Mouse (Mus musculus): ENCODE results near the gene Rabgap1l. TPM values are rescaled to one million over a fixed set of nuclear protein-coding genes. Genes with fewer than 3 reads are reported as not detected.
"Not testable (repeated sequence)": the region's sequence is repeated elsewhere in the genome, so short reads cannot be mapped to it uniquely, and the experiment has no call there.

Rabgap1l gene
- total RNA-seq, 2 experiments from 2014 or later = 28.0 to 34.7 TPM

DNA sequence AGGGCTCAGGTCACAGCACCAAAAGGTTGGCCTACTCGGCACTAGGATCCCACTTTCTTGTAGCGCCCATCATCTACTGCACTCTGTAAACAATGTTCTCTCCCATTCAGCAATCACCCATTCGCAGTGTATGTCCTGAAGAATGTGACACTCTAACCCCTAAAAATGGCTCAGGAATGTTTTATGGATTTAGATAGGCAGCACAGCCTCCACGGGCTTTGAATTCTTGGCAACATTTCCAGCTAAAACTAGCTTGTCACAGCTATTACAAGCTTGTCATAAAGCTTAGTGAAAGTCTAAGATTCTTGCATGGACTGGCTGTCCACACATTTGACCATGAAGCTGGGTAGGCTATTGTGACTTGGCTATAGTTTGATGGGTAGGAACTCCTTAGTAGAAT is 274.5 kb downstream of the Rabgap1l start:
- DNase-seq (ENCODE audit: low spot score in 2 of 2) = no peak

DNA sequence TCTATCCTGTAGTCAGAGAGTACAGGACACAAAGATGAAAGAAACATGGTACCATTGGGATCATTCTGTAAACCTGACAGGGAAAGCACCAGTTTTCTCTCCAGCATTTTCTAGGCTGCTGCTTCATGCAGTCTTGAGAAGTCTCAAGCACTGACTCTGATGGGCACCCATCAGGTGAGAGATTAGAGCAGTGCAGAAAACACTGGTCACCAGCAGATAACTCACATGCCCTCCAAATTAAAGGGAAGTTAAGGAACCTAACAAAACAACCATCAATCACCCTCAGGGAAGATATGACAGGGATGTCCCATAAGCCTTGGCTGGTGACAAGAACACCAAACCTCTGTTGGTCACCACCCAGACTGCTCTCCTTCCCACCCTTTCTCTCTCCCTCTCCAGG is 285.2 kb downstream of the Rabgap1l start:
- no peak for DNase-seq (ENCODE audit: low spot score in 2 of 2)

DNA sequence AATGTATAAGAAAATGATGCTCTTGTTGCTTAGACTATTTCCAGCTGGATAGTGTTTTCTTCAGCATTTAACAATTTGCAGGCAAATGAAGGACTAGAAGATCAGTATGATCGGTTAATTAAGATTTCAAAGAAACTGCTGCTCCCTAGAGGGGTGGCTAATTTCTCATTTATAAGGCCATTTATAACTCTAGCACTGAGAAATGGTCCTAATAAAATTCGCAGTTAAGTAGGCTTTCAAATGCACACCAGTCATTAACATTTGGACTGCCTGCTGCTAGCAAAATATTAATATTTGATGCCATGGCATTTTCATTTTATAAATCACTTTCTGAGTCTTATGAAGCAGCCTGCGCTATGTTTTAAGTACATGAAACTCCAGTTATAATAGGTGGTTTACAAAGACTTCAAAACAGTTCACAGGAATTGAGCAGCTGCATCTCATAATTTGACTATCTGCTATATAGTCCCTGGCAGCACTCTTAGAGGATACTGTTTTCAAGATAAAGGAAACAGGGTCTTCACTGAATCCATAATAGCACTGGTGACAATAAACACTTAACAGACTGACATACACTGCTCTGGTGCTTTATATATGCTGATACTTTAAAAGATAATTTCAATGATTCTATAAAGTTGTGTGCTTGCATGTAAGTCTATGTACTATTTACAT is 296.0 kb downstream of the Rabgap1l start:
- DNase-seq (ENCODE audit: low spot score in 2 of 2) = no peak

DNA sequence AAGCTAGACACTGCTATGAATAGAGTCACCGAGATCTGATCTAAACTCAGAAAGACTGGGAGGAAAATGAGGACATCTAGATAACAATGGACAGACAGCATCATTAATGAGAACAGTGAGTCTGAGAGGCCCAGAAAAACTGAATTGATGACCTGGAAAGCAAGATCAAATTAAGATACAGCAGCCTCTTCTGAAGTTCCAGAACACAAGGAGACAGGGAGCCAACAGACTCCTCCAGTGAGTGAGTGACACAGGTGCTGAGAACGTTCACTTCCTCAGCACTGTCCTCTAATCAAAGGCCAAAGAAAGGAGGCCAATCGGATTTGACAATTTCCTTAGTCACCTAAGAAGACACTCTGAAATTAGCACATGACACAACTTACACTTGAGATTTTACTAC is 307.3 kb downstream of the Rabgap1l start:
- no peak for DNase-seq (ENCODE audit: low spot score in 2 of 2)

DNA sequence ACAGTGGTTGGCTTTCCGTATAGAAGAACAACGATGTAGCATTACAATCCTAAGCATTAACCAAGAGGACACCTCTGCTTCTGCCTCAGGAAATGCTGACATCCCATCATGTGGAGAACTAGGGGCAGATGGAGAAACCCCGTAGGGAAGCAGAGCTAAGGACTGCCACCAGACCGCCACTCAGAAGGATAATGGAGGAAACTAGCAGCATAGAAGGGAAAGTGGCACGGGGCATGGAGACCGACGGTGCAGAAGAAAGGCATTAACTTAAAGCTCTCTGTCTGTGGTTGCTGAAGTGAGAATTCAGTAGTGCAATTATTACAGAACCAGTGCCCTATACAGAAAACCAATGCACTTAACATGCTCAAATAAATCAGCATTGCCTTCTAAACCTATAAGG is 308.0 kb downstream of the Rabgap1l start:
- no peak for DNase-seq (ENCODE audit: low spot score in 2 of 2)

DNA sequence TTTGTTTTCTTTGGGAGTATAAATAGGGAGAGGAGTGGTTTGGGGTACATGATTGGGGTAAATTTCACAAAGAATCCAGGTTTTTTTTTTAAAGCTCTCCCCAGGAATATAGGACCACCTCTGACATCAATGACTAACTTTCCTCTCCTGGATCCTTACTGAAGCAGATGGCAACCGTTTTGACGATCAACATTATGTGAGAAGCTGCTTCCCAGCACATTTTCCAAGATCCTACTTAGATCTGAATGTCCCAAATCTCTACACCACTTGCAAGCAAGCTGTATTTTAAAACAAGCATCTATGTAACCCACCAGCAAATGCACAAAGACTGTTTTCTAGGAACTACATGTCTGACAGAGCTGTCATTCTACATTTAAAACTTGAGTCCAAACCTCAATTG is 311.4 kb downstream of the Rabgap1l start:
- DNase-seq (ENCODE audit: low spot score in 2 of 2) = no peak

DNA sequence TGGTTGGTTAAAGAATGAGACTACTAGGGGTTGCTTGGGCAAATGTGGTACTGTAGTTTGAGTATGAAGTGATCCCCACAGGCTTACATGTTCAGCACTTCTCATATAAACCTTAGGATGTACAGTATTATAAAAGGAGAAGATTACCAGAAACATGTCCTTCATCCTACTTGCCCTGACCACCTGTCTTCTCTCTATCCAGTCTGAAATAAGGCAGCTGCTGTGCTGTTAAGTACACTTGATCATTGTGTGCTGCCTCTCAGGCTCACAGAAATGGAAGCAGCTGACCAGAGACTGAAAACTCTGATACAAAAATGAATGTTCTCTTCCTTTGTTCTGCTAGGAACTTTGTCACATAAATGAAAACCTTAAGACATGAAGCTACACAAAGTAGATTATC is 325.6 kb downstream of the Rabgap1l start:
- DNase-seq (ENCODE audit: low spot score in 2 of 2) = no peak

DNA sequence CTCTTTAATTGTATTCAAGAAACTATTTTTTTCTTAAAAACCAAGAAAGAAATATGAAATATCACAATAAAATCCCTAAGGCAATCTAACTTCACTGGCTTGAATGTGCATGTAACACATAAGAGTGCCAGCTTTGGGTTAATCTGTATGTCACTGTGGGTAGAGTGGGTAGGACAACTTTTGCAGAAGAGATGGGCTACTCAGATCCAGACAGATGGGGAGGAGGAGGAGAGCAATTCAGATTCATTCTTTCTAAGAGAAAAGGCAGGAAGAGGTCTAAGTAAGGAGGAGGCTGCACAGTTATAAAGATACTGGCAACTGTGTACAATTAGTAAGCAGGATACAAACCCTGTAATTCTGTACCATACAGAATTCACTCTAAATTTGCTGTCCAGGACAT is 327.8 kb downstream of the Rabgap1l start:
- no peak for DNase-seq (ENCODE audit: low spot score in 2 of 2)

DNA sequence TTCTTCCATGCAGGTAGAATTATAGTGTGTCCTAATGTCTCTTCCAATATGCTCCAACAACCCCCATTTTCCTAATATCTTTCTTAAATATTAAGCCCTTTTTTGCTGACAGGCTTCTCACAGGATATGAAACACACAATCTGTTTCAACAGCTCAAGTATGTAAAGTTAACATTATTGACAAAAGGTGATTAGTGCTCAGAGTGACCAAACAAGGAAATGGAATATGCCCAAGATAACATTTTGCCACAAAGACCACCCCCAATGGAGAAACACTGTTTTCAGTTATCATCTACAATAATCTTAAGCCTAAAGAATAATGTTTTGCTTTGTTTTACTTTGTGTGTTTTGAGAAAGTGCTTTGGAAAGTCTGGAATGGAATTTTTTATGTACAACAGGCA is 328.9 kb downstream of the Rabgap1l start:
- DNase-seq (ENCODE audit: low spot score in 2 of 2) = no peak

DNA sequence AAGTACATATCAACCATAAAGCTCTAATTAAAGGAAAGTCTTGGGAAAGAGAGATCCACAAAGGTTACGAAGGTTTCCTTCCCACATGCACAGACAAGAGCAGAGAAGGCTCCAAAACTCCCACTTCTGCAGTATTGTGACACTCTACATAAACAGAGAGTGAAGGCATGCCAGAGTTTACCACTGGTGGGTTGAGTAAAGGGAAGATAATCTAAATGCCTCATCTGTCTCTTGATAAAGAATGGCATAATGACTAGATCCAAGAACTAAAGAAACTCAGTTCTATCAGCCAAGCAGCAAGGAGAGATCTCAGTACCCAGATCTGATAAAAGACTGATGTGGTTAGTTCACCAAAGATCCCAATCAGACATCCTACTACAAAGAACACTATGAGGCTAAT is 332.7 kb downstream of the Rabgap1l start:
- DNase-seq (ENCODE audit: low spot score in 2 of 2) = no peak

DNA sequence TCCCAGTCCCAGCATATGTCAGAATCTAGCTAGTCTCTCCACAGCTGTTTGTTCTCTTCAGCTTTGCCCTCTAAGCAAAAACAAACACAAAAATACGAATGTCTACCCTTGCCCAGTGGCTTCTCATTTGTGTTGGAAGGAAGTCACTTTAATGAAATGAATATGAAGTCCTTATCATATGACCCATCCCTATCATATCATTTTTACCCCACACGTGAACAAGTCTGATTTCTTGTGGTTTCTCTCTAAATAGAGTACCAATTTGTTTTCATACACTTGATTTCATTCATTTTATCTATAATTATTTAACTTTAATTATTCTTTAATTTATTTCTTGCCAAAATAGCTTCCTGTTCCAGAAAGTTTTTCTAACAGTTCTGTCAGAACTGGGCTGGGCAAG is 341.3 kb downstream of the Rabgap1l start:
- no peak for DNase-seq (ENCODE audit: low spot score in 2 of 2)

DNA sequence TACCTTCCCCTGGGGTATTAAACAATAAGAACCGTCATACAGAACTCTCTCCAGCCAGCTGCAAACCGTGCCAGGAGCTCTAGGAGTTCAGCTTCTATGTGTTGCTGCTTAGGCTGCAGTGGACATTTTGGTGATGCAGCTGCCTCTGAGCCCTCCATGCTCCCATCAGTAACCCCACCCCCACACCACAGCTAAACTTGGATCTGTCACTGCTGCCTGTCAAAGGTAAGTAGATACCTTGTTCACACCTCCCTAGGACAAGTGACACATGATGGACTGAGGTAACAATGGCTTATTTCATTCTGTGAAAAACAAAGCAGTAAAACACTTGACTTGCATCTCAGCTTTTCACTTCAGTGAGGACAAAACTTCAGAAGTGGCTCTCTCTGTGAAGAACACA is 344.3 kb downstream of the Rabgap1l start:
- no peak for DNase-seq (ENCODE audit: low spot score in 2 of 2)

DNA sequence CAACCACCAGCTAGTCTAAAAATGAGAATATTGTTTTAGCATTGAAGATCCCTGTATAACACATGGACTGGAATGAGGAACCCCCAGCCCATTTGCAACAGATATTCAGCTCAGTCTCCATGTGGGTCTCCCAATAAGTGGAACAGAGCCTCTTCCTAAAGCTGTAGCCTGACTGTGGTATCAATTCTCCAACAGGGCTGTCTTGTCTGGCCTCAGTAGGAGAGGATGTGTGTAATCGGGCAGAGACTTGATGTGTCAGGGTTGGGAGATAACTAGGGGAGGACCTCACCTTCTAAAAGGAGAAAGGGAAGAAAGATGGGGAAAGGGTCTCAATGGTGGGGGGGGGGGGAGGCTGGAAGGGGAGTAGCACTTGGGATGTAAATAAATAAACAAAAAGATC is 346.2 kb downstream of the Rabgap1l start:
- no peak for DNase-seq (ENCODE audit: low spot score in 2 of 2)

DNA sequence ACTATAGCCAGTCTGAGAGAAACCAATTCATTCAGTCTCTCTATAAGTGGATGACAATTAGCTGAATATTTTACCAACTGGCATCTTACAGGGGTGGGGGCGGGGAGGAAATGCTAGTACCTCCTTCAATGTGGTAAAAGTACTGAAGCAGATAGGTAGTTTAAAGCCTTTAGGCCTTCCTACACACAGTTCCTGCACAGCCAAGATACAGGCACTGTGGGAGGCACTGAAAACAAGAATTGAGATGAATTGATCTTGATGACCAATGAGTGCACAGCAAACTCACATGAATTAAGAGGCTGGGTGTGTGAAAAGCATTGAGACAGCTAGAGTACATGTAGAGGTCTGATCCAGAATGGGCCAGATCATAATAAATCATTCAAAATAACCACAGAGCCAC is 349.5 kb downstream of the Rabgap1l start:
- no peak for DNase-seq (ENCODE audit: low spot score in 2 of 2)

DNA sequence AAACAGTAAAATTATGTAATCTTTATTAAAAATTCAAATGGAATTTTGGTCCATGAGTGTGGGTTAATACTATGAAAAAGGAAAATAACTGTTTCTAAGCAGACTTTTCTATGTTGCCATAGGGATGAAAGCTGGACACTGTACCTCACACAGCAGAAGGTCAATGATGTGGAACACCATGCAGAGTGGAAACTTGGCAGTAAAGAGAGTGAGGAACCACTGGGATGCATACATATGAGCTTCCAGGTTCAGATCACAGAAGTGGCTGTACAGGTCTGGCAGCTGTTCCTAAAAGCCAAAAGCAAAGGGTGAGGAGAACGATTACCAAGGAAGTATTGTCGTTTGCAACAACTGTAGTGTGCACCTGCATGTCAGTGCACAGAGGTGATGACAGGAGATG is 351.3 kb downstream of the Rabgap1l start:
- no peak for DNase-seq (ENCODE audit: low spot score in 2 of 2)

DNA sequence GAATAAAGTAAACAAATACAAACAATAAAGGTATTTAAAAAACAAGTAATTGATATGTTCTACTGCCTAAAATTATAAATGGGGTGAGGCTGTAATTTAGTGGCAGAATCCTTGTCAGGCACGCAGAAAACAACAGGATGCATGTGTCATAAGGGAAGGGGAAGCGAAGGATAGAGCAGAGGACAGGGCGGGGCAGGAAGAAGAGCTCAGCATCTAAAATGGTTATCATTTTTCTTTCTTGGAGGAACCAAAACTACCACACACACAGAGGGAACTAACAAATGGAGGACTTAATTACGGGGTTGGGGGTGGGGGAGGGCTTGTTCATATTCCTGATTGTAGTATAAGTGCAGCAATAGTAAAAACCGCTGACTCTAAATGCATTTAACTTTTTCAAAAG is 351.9 kb downstream of the Rabgap1l start:
- no peak for DNase-seq (ENCODE audit: low spot score in 2 of 2)

DNA sequence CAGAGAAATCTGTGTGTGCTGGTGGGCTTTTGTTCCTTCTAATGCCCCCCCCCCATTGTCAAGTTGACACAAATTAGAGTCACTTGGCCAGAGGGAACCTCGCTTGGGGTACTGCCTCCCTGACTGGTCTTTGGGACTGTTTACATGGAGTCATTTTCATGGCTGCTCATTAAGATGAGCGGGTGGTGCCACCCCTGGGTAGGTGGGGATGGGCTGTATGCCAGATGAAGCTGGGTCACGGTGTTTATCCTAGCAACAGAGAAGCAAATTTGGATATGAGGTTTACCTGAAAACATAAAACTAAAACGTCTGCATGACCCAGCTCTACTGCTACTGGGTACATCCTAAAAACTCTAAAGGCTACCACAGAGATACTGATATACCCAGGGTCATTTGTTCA is 354.2 kb downstream of the Rabgap1l start:
- DNase-seq (ENCODE audit: low spot score in 2 of 2) = no peak

DNA sequence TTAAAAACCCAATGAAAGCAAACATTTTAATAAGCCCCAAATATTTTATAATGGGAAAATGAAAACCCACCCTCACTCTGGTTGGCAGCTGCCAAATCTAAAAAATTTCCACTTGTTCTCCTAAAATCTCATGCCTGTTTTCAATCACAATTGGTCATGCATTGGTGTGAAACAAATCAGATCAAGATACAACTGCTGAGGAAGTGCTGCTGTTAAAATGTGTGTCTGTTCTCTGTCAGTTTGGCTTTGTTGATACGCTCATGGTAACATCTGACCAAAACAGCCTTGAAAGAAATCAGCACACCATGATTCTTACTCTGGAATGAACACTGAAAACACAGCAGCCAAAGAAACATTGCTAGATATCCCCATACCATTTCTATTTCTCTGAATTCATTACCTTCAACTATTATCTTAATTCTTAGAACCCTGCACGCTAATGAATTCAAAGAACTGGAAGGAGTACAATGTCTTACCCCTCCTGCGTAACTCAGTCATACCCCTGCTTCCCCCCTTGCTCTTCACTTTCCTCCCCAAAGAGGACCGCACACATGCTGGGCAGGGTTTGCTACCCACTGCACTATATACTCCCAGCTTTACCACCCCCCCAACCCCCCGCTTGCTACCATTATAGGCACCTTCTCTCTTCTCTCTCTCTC is 375.7 kb downstream of the Rabgap1l start:
- no peak for DNase-seq (ENCODE audit: low spot score in 2 of 2)

DNA sequence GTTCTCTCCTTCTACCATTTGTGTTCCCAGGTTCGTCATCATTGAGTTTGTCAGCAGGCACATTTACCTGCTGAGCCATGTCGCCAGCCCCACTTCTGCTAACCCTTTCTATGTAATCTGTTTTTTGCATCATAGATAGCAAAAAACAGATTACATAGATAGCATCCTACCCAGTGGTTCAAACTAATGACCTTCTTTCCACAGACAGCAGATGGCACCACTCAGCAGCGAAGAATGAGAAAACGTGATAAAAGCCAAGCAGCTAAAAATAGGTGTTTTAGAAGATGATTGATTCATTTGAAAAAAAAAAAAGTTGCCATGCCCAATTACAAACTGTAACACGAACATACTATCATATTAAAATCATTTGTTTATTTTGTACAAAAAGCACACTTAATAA is 382.2 kb downstream of the Rabgap1l start:
- no peak for DNase-seq (ENCODE audit: low spot score in 2 of 2)

DNA sequence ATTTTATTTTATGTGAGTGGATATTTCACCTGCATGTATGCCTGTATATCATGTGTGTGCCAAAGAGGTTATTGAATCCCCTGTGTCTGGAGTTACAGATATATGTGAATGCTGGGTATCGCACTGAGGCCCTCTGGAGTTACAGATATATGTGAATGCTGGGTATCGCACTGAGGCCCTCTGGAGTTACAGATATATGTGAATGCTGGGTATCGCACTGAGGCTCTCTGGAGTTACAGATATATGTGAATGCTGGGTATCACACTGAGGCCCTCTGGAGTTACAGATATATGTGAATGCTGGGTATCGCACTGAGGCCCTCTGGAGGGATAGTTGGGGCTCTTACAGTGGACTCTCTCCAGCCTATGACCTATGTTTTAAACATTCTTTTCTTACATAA is 383.3 kb downstream of the Rabgap1l start:
- DNase-seq (ENCODE audit: low spot score in 2 of 2) = not testable (repeated sequence)

DNA sequence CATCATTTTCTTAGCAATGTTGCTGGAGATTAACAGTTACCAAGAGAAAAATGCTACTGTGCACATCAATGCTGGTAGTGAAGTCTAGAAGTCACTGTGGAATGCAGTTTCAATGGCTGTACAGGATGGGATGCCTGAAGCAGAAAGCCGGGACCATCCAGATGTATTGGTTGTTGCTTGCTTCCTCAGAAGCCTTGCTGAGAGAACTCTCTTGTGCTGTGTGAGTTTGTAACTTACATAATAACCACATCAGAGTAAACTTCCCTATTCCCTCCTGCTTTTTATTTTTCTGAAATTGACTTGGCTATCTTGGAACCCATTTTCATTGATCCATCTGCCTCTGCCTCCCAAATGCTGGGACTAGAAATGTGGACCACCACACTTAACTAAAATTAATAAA is 383.9 kb downstream of the Rabgap1l start:
- DNase-seq (ENCODE audit: low spot score in 2 of 2) = no peak

DNA sequence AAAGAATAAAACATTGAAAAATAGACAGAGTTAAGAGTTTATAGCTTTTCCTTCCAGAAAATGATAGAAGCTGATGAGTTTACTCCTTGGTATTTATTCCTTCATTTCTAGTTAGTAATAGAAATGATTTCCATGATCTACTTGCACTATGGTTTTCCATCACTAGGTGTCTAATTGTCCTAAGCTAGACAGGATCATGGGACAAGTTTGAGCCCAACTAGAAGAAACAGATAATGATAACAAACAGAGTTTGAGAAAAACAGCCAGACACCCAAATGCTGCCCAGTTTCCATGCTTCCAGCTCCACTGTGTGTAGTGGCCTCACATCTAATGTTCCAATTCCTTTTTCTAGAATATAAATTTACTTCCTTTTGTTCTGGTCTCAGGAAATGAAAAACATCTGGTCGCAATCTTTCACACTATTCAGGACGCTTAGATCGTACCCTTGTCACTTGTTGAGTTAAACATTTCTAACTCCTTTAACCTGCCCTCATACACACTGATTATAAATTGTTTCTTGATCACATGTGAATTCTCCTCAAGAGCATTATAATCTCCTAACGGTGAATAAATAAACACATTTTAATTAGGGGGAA is 384.6 kb downstream of the Rabgap1l start:
- DNase-seq (ENCODE audit: low spot score in 2 of 2) = no peak

DNA sequence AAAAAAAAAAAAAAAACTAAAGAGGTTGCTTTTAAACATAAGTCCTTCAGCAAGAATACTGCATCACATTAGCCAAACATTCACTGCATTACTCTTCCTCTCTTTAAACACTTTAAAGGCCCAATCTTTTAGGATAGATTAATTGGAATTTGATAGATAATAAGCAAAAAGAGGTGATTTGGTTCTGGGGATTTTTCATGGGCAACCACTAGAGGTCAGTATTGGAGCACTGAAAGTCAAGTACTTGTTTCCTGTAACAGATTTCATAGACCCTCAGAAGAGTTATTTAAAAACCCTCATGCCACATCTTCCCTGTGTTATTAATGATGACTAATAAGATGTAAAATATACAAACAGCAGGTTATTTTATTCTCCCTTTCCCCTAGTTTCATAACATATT is 393.6 kb downstream of the Rabgap1l start:
- no peak for DNase-seq (ENCODE audit: low spot score in 2 of 2)
